Mouse (Mus musculus) G1E (cell line): ENCODE results near the gene Hba-x.

Source experiments
- CTCF ChIP-seq: IDR thresholded peaks from 2 replicates; pipeline ENCODE4 v1.5.1; 2012; ENCODE audit warnings: low read depth, low read length, inconsistent platforms, mixed read lengths
- GATA1 ChIP-seq: IDR thresholded peaks from 2 replicates; pipeline ENCODE4 v1.6.1; 2012; ENCODE audit warnings: borderline replicate concordance, low read length, inconsistent platforms, mixed read lengths
- GATA2 ChIP-seq: IDR thresholded peaks from 2 replicates; pipeline ENCODE4 v1.6.1; 2012; ENCODE audit warnings: low read depth, low read length, inconsistent platforms, borderline replicate concordance
- POLR2AphosphoS5 ChIP-seq: IDR thresholded peaks from 2 replicates; pipeline ENCODE4 v1.6.1; 2012; ENCODE audit warnings: low read depth, low read length, inconsistent platforms; ENCODE audit not compliant: insufficient replicate concordance

GRCm38 (mm10) chr11:32301506-32301905, 25.3 kb downstream of the Hba-x start:
- TF ChIP-seq POLR2AphosphoS5: no peak
- TF ChIP-seq CTCF: no peak
- no peak for TF ChIP-seq GATA2
- no peak for TF ChIP-seq GATA1
